Mouse (Mus musculus) liver, postnatal 0 days (tissue): Measurements from ENCODE around the gene Apoc2.

ENCODE experiments used
- CTCF ChIP-seq: sonication (generic); IDR thresholded peaks from 2 replicates; pipeline ENCODE4 v1.5.1; 2016; ENCODE audit warnings: antibody characterized with exemption, low read depth
- EP300 ChIP-seq: IDR thresholded peaks from 2 replicates; pipeline ENCODE4 v1.6.1; 2016; ENCODE audit warnings: antibody characterized with exemption, low read depth, mild to moderate bottlenecking

GRCm38 (mm10) chr7:19664455-19664954, 13.2 kb downstream of the Apoc2 start:
- TF ChIP-seq CTCF = no peak
- TF ChIP-seq EP300 = no peak
